Mouse (Mus musculus) heart, embryonic 10.5 days (tissue): ENCODE results near the gene Azi2. TPM values are rescaled to one million over a fixed set of nuclear protein-coding genes. Genes with fewer than 3 reads are reported as not detected.

ENCODE experiments used
- DNase-seq: peaks from one replicate; pipeline ENCODE4 v3.0.0-alpha.2; 2017; ENCODE audit warnings: low spot score
- H3K27ac ChIP-seq: fragments of 300-500 bp; sonication (generic); 2 replicates; pipeline ENCODE4 v1.5.1; 2016; ENCODE audit warnings: mild to moderate bottlenecking
- H3K27me3 ChIP-seq: fragments of 300-500 bp; sonication (generic); 2 replicates; pipeline ENCODE4 v1.6.1; 2016; ENCODE audit warnings: mild to moderate bottlenecking; ENCODE audit not compliant: poor library complexity, insufficient read depth, severe bottlenecking
- H3K36me3 ChIP-seq: fragments of 300-500 bp; sonication (generic); 2 replicates; pipeline ENCODE4 v1.6.1; 2016; ENCODE audit warnings: mild to moderate bottlenecking, moderate library complexity
- H3K4me1 ChIP-seq: fragments of 300-500 bp; sonication (generic); 2 replicates; pipeline ENCODE4 v1.6.1; 2016; ENCODE audit warnings: mild to moderate bottlenecking
- H3K4me3 ChIP-seq: fragments of 300-500 bp; sonication (generic); 2 replicates; pipeline ENCODE4 v1.5.1; 2016; ENCODE audit warnings: mild to moderate bottlenecking, moderate library complexity
- H3K9me3 ChIP-seq: fragments of 300-500 bp; sonication (generic); 2 replicates; pipeline ENCODE4 v1.6.1; 2016; ENCODE audit warnings: mild to moderate bottlenecking, moderate library complexity
- WGBS: fragments of 180-500 bp; shearing (Covaris S2); methylation state at CpG from one replicate; pipeline ENCODE4 v1.1.7; 2016; 5-methylcytosine and 5-hydroxymethylcytosine counted together
- polyA plus RNA-seq: library from polyadenylated mRNA; unstranded; fragments of >200 nt; fragmentation: Nextera tagmentation; extraction: Ambion mirVana; gene quantifications from 2 replicates; pipeline ENCODE4 v1.2.1, GENCODE M21; 2016

Gene Azi2
- polyA plus RNA-seq, 1 experiment from 2014 or later = 68.5 TPM

- Histone ChIP-seq H3K27me3 (no peaks in the 10 kb centered on the region), H3K9me3 (no peaks in the 10 kb centered on the region), H3K4me3 (no peak overlapping the region), H3K27ac (no peak overlapping the region), H3K36me3 (peaks cover 9% of the 10 kb centered on the region; the same call in 1 of the 2 replicates), H3K4me1 (peaks cover 12% of the 10 kb centered on the region)
- no peak for DNase-seq
- WGBS = 89% methylated on average over 4 of the region's 4 CpGs
Observed at GRCm38 (mm10) chr9:118042738-118043137, 2.4 kb downstream of the Azi2 start.

DNA sequence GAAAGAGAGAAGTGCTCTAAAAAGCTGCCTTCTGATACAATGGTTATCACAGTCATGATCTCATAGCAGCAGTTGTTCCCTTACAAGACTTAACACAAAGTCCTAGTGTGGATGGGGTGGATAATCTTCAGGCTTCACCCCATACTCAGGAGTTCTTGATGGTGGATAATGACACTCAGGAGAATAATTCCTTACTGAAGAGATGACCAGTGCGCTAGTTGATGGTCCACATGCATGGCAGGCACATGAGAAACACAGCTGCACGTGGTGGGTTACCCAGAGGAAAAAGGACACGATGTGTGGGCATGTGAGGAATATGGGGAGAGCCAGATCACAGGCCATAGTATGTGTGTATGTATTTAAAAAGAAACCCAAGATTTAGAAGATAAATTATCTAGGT lies 3.3 kb downstream of the Azi2 start:
- H3K27me3 ChIP-seq = no peaks in the 10 kb centered on the region
- 89% methylated on average over 3 of the region's 3 CpGs for WGBS
- no peak overlapping the region for H3K4me3 ChIP-seq

GRCm38 (mm10) chr9:118045011-118045533 lies 4.8 kb downstream of the Azi2 start:
- no peak overlapping the region for H3K4me3 ChIP-seq
- H3K27ac ChIP-seq = no peak overlapping the region
- H3K27me3 ChIP-seq = no peaks in the 10 kb centered on the region
- H3K9me3 ChIP-seq = no peaks in the 10 kb centered on the region
- H3K36me3 ChIP-seq = peaks cover 22% of the 10 kb centered on the region
- H3K4me1 ChIP-seq = peaks cover 9% of the 10 kb centered on the region
- WGBS = 52% methylated on average over 1 of the region's 1 CpGs
- no peak for DNase-seq

More for the DNA sequence above, 3.3 kb downstream of the Azi2 start:
- Histone ChIP-seq H3K9me3 (no peaks in the 10 kb centered on the region), H3K27ac (no peak overlapping the region), H3K4me1 (peaks cover 12% of the 10 kb centered on the region), H3K36me3 (peaks cover 12% of the 10 kb centered on the region; the same call in 1 of the 2 replicates)
- no peak for DNase-seq

DNA sequence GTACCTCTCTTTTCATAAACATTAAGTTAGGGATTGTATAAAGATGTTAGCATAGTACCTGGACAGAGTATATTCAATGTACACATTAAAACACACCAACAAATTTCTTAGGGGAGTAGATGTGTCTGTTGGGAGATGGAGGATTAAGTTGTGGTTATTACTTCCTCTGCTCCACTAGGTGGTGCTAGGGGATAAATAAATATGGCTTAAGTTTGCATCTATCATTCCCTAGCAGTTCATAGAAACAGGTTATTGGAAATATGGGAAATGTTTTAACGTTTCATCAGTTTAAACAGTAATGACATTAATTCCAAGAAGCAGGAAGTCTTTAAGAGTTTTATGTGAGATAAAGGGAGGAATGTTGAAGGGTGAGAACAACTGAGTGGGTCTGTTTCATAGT lies 13.0 kb downstream of the Azi2 start:
- H3K36me3 ChIP-seq = peaks cover 56% of the 10 kb centered on the region
- no peak for DNase-seq

GRCm38 (mm10) chr9:118059101-118059500 lies 18.8 kb downstream of the Azi2 start:
- no peak overlapping the region for H3K4me3 ChIP-seq

More for the DNA sequence above, 13.0 kb downstream of the Azi2 start:
- Histone ChIP-seq H3K27me3 (no peaks in the 10 kb centered on the region), H3K4me3 (no peak overlapping the region), H3K9me3 (no peaks in the 10 kb centered on the region), H3K4me1 (no peaks in the 10 kb centered on the region), H3K27ac (no peak overlapping the region)
- WGBS = 49% methylated on average over 1 of the region's 1 CpGs

DNA sequence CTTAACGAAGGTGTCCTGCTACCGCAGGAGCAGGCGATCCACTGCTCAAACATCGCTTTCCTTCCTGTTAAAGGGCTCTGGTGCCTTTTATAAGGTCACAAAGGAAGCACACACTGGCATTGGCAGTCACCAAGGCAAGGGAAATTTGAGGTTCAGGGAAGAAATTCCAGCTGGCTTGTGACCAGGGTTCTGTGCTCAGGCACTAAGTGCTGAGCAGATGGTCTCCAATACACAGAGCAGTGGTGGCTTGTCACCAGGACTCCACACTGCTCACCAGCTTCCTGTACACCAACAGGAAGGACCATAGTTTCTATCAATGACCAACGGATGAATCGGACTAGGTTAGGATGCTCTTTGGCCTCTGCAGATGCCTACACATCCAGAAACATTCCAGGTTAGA lies 30.1 kb downstream of the Azi2 start:
- Histone ChIP-seq H3K4me1 (peaks cover 3% of the 10 kb centered on the region; the same call in 1 of the 2 replicates), H3K27me3 (no peaks in the 10 kb centered on the region), H3K9me3 (no peaks in the 10 kb centered on the region), H3K36me3 (peaks cover 41% of the 10 kb centered on the region), H3K27ac (no peak overlapping the region), H3K4me3 (no peak overlapping the region)
- no peak for DNase-seq
- 91% methylated on average over 6 of the region's 6 CpGs for WGBS

More at GRCm38 (mm10) chr9:118059101-118059500, 18.8 kb downstream of the Azi2 start:
- no peak for DNase-seq
- Histone ChIP-seq H3K36me3 (peaks cover 60% of the 10 kb centered on the region), H3K27ac (no peak overlapping the region), H3K27me3 (no peaks in the 10 kb centered on the region), H3K4me1 (no peaks in the 10 kb centered on the region), H3K9me3 (no peaks in the 10 kb centered on the region)
- WGBS = 81% methylated on average over 3 of the region's 3 CpGs

- H3K36me3 ChIP-seq = peaks cover 37% of the 10 kb centered on the region
- no peak for DNase-seq
- H3K9me3 ChIP-seq = no peaks in the 10 kb centered on the region
- peaks cover 3% of the 10 kb centered on the region; the same call in 1 of the 2 replicates for H3K4me1 ChIP-seq
- H3K4me3 ChIP-seq = no peak overlapping the region
- no peak overlapping the region for H3K27ac ChIP-seq
- 80% methylated on average over 3 of the region's 3 CpGs for WGBS
- H3K27me3 ChIP-seq = no peaks in the 10 kb centered on the region
Observed at GRCm38 (mm10) chr9:118071337-118071736, 31.0 kb downstream of the Azi2 start.

- 71% methylated on average over 5 of the region's 5 CpGs for WGBS
- no peaks in the 10 kb centered on the region for H3K27me3 ChIP-seq
- no peak overlapping the region for H3K4me3 ChIP-seq
- no peak overlapping the region for H3K27ac ChIP-seq
- DNase-seq = no peak
- peaks cover 32% of the 10 kb centered on the region for H3K36me3 ChIP-seq
- H3K4me1 ChIP-seq = peaks cover 3% of the 10 kb centered on the region; the same call in 1 of the 2 replicates
- H3K9me3 ChIP-seq = no peaks in the 10 kb centered on the region
Observed at GRCm38 (mm10) chr9:118072101-118072500, 31.8 kb downstream of the Azi2 start.

- 90% methylated on average over 3 of the region's 3 CpGs for WGBS
- Histone ChIP-seq H3K4me3 (no peak overlapping the region), H3K27ac (no peak overlapping the region), H3K27me3 (no peaks in the 10 kb centered on the region), H3K36me3 (peaks cover 20% of the 10 kb centered on the region), H3K9me3 (no peaks in the 10 kb centered on the region), H3K4me1 (peaks cover 3% of the 10 kb centered on the region; the same call in 1 of the 2 replicates)
- no peak for DNase-seq
Observed at GRCm38 (mm10) chr9:118073358-118073757, 33.1 kb downstream of the Azi2 start.

- Histone ChIP-seq H3K9me3 (no peaks in the 10 kb centered on the region), H3K36me3 (no peaks in the 10 kb centered on the region), H3K27ac (peak overlapping the region; percentile 64; the same call in 1 of the 2 replicates), H3K4me3 (peak overlapping the region; percentile 47), H3K27me3 (no peaks in the 10 kb centered on the region), H3K4me1 (peaks cover 9% of the 10 kb centered on the region; the same call in 1 of the 2 replicates)
- no peak for DNase-seq
- WGBS = 47% methylated on average over 22 of the region's 22 CpGs
Observed at GRCm38 (mm10) chr9:118082575-118083431, 42.5 kb downstream of the Azi2 start.

GRCm38 (mm10) chr9:118083834-118084233 lies 43.5 kb downstream of the Azi2 start:
- Histone ChIP-seq H3K4me1 (peaks cover 9% of the 10 kb centered on the region; the same call in 1 of the 2 replicates), H3K27ac (no peak overlapping the region), H3K27me3 (no peaks in the 10 kb centered on the region), H3K36me3 (no peaks in the 10 kb centered on the region), H3K4me3 (no peak overlapping the region), H3K9me3 (no peaks in the 10 kb centered on the region)
- DNase-seq = no peak
- WGBS = 88% methylated on average over 4 of the region's 4 CpGs

DNA sequence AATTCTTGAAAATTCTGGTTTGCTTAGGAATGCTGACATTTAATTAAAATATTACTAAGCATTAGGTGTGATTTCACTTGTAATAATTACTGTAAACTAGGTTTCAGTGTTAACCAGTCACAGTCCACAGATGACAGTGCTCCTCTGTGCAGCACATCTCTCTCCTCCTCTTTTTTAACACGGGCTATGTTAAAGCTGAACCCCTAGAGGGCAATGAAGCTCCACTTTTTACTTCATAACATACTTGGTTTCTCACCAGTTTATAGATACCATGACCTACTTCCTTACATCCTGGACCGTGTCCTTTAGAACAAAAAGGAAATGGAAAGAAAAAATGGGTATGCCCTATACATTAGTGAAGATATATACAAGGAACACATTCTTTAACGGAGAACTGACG lies 59.1 kb downstream of the Azi2 start:
- H3K4me3 ChIP-seq = no peak overlapping the region
- H3K9me3 ChIP-seq = no peaks in the 10 kb centered on the region
- H3K4me1 ChIP-seq = peaks cover 7% of the 10 kb centered on the region; the same call in 1 of the 2 replicates
- no peaks in the 10 kb centered on the region for H3K36me3 ChIP-seq
- H3K27ac ChIP-seq = no peak overlapping the region
- no peak for DNase-seq
- H3K27me3 ChIP-seq = no peaks in the 10 kb centered on the region
- WGBS = 62% methylated on average over 4 of the region's 4 CpGs

- Histone ChIP-seq H3K27ac (no peak overlapping the region), H3K27me3 (no peaks in the 10 kb centered on the region), H3K4me1 (peaks cover 4% of the 10 kb centered on the region; the same call in 1 of the 2 replicates), H3K4me3 (no peak overlapping the region), H3K9me3 (no peaks in the 10 kb centered on the region), H3K36me3 (no peaks in the 10 kb centered on the region)
- no peak for DNase-seq
- WGBS = 95% methylated on average over 2 of the region's 2 CpGs
Observed at GRCm38 (mm10) chr9:118100484-118100883, 60.2 kb downstream of the Azi2 start.
